Mouse (Mus musculus): Measurements from ENCODE around the gene Syce2.
A peak's percentile ranks its signal among the peaks of the same experiment; 100 is the strongest.

- TF ChIP-seq POLR2A (IDR thresholded peaks at IDR 0.05; ENCODE audit: insufficient read depth, low read depth, low read length) (no peak), EP300 (IDR thresholded peaks at IDR 0.05; ENCODE audit: insufficient read depth, low read depth, low read length) (0 out of 2 replicates have a peak, but pooled peaks have one; percentile 16)
Observed at GRCm38 (mm10) chr8:84831490-84831889, 40.4 kb upstream of the Syce2 start, which contains the start of gene Gadd45gip1.

All from heart, adult 2 months (tissue).